Mouse (Mus musculus): Measurements from ENCODE around the gene Tmem79. TPM values are rescaled to one million over a fixed set of nuclear protein-coding genes. Genes with fewer than 3 reads are reported as not detected.
"Not testable (repeated sequence)": the region's sequence is repeated elsewhere in the genome, so short reads cannot be mapped to it uniquely, and the experiment has no call there.

Gene Tmem79
- total RNA-seq, 2 experiments from 2014 or later: 1.7 TPM

GRCm38 (mm10) chr3:88284815-88285564 lies 51.0 kb downstream of the Tmem79 start:
- DNase-seq: not testable (repeated sequence)

GRCm38 (mm10) chr3:88281141-88281916 lies 54.6 kb downstream of the Tmem79 start:
- DNase-seq: not testable (repeated sequence)

- DNase-seq: no peak
Observed at GRCm38 (mm10) chr3:88280035-88280434, 55.9 kb downstream of the Tmem79 start.

Other genes starting within 250 kb of the Tmem79 start
- 100 to 1,000 TPM; 156 to 164 TPM for gene Mef2d, start 193.8 kb downstream of the Tmem79 start, total RNA-seq (2021)
- not detected for gene Rhbg, start 81.4 kb downstream of the Tmem79 start, total RNA-seq (2021)
- gene Gm38392, start 48.9 kb downstream of the Tmem79 start, total RNA-seq (2021): under 1 TPM; 0.51 to 0.69 TPM
- 1 to 10 TPM; 5.4 to 5.9 TPM for gene Tsacc, start 39.1 kb downstream of the Tmem79 start, total RNA-seq (2021)
- 100 to 1,000 TPM; 104 to 115 TPM for gene Cct3, start 39.0 kb downstream of the Tmem79 start, total RNA-seq (2021)
- gene Glmp, start 11.1 kb downstream of the Tmem79 start, total RNA-seq (2021): 10 to 100 TPM; 36.2 to 43.9 TPM
- 10 to 100 TPM; 37.4 to 43.4 TPM for gene Smg5, start 112 bp upstream of the Tmem79 start, total RNA-seq (2021)
- 1 to 10 TPM in 1 of 2 experiments, under 1 TPM in 1; 0.51 to 1.1 TPM for gene Paqr6, start 28.4 kb upstream of the Tmem79 start, total RNA-seq (2021)
- under 1 TPM in 1 of 2 experiments, not detected in 1; 0.54 TPM for gene Bglap3, start 36.6 kb upstream of the Tmem79 start, total RNA-seq (2021)
- not detected for gene Bglap2, start 42.6 kb upstream of the Tmem79 start, total RNA-seq (2021)
- gene Bglap, start 48.3 kb upstream of the Tmem79 start, total RNA-seq (2021): 1 to 10 TPM in 1 of 2 experiments, not detected in 1; 1.9 TPM
- 10 to 100 TPM; 16.9 to 19.0 TPM for gene Pmf1, start 74.2 kb upstream of the Tmem79 start, total RNA-seq (2021)
- gene Slc25a44, start 89.0 kb upstream of the Tmem79 start, total RNA-seq (2021): 10 to 100 TPM; 14.3 to 14.5 TPM
- gene Sema4a, start 125.0 kb upstream of the Tmem79 start, total RNA-seq (2021): 1 to 10 TPM; 1.6 to 1.8 TPM
- gene Lmna, start 173.8 kb upstream of the Tmem79 start, total RNA-seq (2021): 100 to 1,000 TPM in 1 of 2 experiments, 10 to 100 TPM in 1; 99.2 to 106 TPM
- gene Mex3a, start 196.2 kb upstream of the Tmem79 start, total RNA-seq (2021): under 1 TPM; 0.24 to 0.33 TPM
- gene Rab25, start 212.2 kb upstream of the Tmem79 start, total RNA-seq (2021): not detected
- gene Lamtor2, start 216.9 kb upstream of the Tmem79 start, total RNA-seq (2021): 10 to 100 TPM; 76.1 to 81.1 TPM
- gene Ubqln4, start 217.6 kb upstream of the Tmem79 start, total RNA-seq (2021): 10 to 100 TPM; 59.6 to 67.2 TPM
- 10 to 100 TPM; 52.2 to 63.2 TPM for gene Ssr2, start 239.7 kb upstream of the Tmem79 start, total RNA-seq (2021)

Data from gastrocnemius, postnatal 25 days (tissue).